Mouse (Mus musculus) layer of hippocampus, adult 9-11 months (tissue): ENCODE data around the gene 2810004N23Rik.
"Not testable (repeated sequence)": the region's sequence is repeated elsewhere in the genome, so short reads cannot be mapped to it uniquely, and the experiment has no call there.

Experiments used
- DNase-seq: peaks from one replicate; pipeline ENCODE4 v3.0.0; 2022

2810004N23Rik gene

DNA sequence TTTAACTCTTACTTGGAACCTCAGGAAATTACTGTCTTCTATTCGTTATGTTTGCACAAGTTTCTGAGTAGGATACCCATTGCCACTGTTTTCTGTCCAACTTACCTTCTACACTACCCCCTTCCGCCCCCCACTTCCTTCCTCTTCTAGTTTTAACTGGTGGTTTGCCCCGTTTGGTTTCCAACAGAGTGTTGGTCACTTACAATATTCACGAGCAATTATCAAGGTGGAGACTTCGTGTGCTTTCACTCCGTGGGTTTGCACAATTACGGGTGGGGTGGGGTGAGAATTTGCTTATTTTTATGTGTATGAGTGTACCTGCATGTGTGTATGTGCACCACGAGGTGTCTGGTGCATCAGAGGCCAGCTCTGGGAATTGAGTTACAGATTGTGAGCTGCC lies 809 bp upstream of the 2810004N23Rik start:
- DNase-seq, result no peak

- DNase-seq, result no peak
Measured at GRCm38 (mm10) chr8:124863163-124863677, 300 bp upstream of the 2810004N23Rik start.

GRCm38 (mm10) chr8:124860188-124860587 lies 2.7 kb downstream of the 2810004N23Rik start:
- DNase-seq, result no peak

- no peak for DNase-seq
Measured at GRCm38 (mm10) chr8:124859466-124859865, 3.5 kb downstream of the 2810004N23Rik start.

DNA sequence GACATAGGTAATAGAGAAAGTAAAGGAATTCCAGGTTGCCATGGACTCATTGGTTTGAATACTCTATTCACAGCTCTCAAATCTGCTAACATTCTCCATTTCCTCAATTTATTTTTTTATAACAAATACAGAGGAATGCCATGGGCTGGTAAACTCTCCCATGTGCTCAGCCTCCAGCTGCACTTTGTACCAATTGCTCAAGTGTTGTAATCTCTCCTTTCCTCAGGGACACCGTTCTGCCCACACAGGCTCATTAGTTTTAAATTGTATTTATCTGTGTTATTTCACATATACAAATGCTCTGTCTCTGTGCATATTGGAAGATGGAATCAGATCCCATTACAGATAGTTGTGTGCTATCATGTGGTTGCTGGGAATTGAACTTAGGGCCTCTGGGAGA lies 9.4 kb downstream of the 2810004N23Rik start:
- DNase-seq, result no peak

GRCm38 (mm10) chr8:124845573-124845972 lies 17.3 kb downstream of the 2810004N23Rik start:
- no peak for DNase-seq

DNA sequence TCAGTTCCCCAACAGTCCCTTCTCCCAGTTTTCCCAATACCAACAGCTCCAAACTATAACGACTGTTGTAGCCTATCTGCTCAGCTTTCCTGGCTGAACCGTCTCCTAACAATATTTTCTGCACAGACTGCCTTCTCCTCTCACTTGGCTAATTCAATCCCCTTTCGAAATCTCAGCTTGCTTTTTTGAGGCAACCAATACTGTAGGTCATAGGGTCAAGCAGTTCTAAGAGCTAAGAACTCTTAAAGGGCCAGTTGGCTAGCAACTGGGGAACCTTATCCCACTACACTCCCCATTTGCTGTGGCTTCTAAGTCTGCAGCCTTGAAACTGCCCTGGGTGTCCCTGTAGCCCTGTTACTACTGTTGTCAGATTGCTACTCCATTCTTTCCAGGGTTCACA lies 17.8 kb downstream of the 2810004N23Rik start:
- no peak for DNase-seq

- not testable (repeated sequence) for DNase-seq
Measured at GRCm38 (mm10) chr8:124842929-124843328, 20.0 kb downstream of the 2810004N23Rik start.

GRCm38 (mm10) chr8:124841775-124842174 lies 21.1 kb downstream of the 2810004N23Rik start:
- DNase-seq, result no peak

DNA sequence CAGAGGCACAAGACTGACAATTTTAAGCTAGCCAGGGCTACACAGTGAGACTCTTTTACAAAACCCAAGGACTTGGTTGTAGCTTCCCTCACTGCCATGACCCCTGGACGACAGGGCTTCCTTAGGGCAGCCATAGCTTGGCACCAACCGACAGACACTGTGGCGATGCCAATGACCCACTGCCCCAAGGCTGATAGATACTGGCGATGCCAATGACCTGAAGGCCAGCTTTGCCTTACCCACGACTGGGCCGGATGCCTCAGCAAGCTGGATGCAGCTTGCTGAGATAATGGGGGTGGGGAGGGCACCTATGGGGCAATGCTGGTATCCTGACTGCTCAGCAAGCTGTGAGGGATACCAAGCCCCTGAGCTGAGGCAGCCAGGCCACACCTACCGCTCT lies 22.0 kb downstream of the 2810004N23Rik start:
- DNase-seq, result no peak

- no peak for DNase-seq
Measured at GRCm38 (mm10) chr8:124839371-124839770, 23.5 kb downstream of the 2810004N23Rik start.

GRCm38 (mm10) chr8:124837956-124838355 lies 25.0 kb downstream of the 2810004N23Rik start:
- no peak for DNase-seq

- no peak for DNase-seq
Measured at GRCm38 (mm10) chr8:124836907-124837306, 26.0 kb downstream of the 2810004N23Rik start.

GRCm38 (mm10) chr8:124836273-124836672 lies 26.6 kb downstream of the 2810004N23Rik start:
- no peak for DNase-seq

DNA sequence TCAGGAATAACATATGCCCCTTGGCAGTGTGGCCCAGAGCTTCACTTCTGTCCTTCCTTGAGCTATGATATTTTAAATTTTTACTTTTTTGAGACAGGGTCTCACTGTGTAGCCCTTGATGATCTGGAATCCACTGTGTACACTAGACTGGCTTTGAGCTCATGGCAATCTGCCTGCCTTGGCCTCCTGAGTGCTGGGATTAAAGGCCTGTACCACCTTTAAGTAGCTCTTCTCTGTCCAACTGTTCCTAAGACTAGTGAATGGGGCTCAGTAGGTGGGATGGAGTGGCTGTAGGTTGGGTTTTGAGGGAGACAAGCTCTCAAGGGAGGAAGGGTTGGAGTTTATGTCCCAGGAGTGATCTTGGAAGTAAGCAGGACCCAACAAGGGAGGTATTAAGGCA lies 27.1 kb downstream of the 2810004N23Rik start:
- DNase-seq, result no peak

- DNase-seq, result no peak
Measured at GRCm38 (mm10) chr8:124833430-124834205, 29.3 kb downstream of the 2810004N23Rik start.

DNA sequence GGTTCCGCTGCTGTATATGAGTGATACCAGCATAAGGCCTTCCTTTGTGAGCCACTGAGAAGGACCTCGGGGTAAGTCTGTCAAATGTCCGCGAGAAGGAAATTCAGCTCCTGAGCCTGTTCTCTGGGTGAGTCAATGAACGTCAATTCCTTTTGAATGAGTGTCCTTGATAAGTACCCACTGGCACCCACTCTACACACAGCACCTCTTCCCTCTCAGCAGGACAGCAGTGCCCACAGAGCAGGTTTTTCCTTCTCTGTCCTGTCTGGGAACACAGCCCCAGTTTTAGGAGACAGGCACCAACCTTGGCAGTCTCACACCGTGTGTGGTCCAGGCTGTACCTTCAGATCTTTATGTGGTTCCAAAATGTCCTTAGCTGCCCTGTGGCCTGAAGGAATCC lies 31.0 kb downstream of the 2810004N23Rik start:
- DNase-seq, result no peak

GRCm38 (mm10) chr8:124831531-124831930 lies 31.4 kb downstream of the 2810004N23Rik start:
- no peak for DNase-seq

- no peak for DNase-seq
Measured at GRCm38 (mm10) chr8:124830050-124830449, 32.9 kb downstream of the 2810004N23Rik start.

- peak; percentile 64 for DNase-seq
Measured at GRCm38 (mm10) chr8:124828561-124829240, 34.2 kb downstream of the 2810004N23Rik start.

DNA sequence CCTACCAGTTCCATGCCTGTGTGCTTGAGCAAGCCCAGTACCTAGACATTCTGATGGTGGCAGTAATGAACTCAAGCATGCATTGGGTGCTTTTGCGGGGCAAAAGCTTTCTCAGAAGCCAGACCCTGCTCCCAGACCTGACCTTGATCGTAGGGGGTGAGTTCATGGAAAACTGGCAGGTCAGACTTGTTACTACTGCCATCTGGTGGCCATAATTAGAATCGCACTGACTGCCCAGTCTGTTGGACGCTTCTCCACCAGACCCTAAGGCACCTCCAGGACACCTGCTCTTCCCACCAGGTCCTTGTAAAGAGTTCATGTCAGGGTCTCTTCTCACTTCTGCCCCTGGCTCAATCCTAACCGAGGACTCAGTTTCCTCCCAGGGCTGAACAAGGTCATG lies 35.5 kb downstream of the 2810004N23Rik start:
- DNase-seq, result peak; percentile 19

GRCm38 (mm10) chr8:124826658-124827057 lies 36.3 kb downstream of the 2810004N23Rik start:
- DNase-seq, result peak; percentile 19

- no peak for DNase-seq
Measured at GRCm38 (mm10) chr8:124823497-124823896, 39.4 kb downstream of the 2810004N23Rik start.

- DNase-seq, result no peak
Measured at GRCm38 (mm10) chr8:124820125-124820524, 42.8 kb downstream of the 2810004N23Rik start.
